Mouse (Mus musculus): ENCODE data around the gene Smtnl1.

- TF ChIP-seq CHD2 (IDR thresholded peaks at IDR 0.05; ENCODE audit: low read depth, low read length) (no peak), MAFK (IDR thresholded peaks at IDR 0.05; ENCODE audit: insufficient read depth, low read depth, low read length) (no peak), HCFC1 (IDR thresholded peaks at IDR 0.05; ENCODE audit: borderline replicate concordance, insufficient read depth, low read length) (no peak)
Measured at GRCm38 (mm10) chr2:84783840-84784566, 38.4 kb downstream of the Smtnl1 start.

Measured in ES-E14 (cell line).